Mouse (Mus musculus) c-Kit-positive CD71-positive TER-119-positive erythroid progenitor cells, embryonic 14.5 days (primary cell): Measurements from ENCODE around the gene Fzr1.

Experiments
- DNase-seq: peaks from one replicate; pipeline ENCODE4 v3.0.0-alpha.2; 2013; ENCODE audit warnings: low spot score

Gene Fzr1

DNA sequence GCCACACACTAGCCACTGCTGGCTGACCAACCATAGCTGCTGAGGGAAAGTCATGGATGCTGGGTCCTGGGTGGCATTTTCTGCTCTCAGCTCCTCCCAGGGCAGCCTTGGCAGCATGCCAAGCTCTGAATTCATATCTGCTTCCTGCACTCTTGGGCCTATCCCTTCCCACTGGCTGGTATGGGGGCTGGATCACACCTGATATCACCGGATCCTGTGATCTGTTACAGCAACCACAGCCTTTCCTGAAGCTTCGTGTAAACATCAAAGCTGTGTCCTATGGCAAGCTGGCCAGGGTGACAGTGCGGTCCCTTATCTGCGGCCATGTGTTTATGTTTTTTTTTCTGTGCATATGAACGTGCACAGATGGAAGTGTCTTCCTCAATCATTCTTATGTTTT is 3.7 kb upstream of the Fzr1 start:
- DNase-seq: peak; percentile 98

DNA sequence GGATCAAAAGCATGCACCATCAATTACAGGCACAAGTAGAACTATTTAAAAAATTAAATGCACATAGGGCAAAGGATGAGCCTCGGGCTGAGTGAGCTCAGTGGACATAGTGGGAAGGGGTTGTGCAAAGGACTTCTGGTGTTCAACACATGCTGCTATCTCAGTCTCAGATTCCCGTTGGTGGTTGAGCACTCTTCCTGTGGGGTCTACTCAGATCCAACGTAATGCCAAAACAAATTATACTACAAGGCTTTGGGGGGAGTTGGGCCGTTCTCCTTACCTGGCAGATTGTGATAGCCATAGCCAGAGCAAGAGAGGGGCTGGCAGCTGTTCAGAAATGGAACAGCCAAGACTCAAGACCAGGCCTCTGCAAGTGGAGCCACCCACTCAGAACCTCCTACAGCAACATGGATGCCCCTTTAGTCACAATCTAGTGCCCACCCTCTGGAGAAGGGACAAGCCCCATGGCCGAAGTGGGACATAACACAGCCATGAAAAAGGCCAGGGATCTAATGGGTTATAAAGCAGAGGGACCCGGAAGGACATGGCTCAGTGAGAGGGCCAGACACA is 1.6 kb upstream of the Fzr1 start:
- no peak for DNase-seq

DNA sequence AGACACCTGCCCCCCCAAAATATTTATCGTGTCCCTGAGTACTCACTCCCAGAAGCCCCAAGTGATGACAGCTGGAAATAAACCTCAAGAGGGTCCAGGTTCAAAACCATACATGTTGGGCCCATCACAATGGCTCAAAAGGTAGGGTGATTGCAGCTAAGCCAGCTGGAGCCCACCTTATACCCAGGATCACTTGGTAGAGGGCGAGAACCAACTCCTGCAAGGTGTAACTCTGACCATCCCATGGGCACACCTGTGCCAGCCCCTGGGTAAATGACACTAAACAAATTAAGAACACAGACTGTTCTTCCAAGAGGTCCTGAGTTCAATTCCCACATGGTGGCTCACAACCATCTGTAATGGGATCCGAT is 852 bp upstream of the Fzr1 start:
- DNase-seq: no peak

DNA sequence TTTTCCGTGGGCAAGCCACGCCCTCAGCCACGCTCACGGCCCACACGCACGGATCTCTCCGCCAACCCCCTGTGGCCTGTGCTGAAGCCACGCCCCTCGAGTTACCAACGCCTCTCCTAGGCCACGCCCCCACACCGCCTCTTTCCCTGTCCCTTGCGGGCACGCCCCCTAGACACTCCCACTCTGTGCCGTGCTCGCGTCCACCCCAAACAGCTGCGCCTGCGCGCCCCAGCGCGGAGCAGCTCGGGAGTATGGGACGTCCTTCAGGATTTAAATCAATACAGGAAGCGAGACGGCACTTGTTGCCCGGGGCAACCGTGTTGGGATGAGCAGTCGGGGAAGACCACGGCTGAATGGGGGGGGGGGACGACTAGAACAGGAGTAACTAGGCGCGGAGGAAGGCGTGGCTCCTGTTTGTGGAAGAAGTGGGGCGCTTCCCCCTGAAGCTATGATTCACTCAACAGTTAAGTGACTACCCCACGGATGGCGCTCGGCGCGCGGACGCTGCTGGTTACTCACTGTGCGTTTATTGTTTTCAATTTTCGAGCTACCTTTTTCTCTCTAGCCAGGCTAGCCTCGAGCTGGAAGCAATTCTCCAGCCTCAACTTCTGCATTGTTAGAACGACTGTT is 352 bp upstream of the Fzr1 start:
- peak; percentile 100 for DNase-seq

DNA sequence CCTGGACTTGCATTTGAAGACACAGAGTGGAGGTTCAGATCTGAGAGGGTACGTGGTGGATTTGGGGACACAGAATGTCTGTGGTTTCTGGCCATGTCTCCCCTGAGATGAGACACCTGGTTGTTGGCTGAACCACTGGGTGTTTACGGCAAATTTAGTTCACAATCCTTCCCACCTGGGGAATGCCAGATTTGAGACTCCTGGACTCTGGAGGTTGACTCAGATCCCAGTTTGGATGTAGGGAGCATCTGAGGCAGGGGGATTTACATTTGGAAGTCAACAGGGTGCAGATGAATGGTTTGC is 1.0 kb downstream of the Fzr1 start:
- no peak for DNase-seq

DNA sequence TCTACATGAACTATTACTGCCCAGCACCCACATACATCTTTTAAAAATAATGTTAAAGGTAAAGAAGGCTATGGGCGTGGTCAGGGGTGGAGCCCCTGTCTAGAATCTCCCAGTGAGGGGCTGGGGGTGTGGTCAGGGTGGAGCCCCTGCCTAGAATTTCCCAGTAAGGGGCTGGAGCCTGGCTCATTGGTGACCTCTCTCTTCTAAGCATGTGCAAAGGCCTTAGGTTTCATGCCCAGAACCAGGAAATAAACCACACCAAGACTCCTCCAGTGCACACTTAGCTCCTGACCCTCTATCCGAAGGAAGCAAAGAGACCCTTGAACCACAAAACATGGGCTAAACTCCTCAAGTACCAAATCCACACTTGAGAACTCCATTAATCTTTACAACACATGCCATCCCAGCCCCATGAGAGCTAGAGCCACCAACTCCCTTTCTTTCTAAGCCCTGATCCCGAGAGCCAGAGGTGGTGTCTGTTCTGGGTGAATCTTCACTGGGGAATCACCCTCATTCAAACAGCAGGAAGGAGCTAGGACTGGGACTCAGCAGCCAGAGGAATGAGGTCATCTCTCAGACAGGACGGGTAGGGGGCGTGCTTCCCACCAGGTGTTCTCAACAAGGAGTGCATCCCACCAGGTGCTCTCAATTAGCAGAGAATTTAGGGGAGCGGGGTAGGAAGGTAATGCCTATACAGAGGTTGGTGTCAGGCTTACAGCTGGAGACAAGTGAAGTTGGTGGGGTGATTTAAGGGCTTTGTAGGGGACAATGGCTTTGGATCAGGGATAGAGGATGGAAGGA is 1.6 kb downstream of the Fzr1 start:
- peak; percentile 73 for DNase-seq

DNA sequence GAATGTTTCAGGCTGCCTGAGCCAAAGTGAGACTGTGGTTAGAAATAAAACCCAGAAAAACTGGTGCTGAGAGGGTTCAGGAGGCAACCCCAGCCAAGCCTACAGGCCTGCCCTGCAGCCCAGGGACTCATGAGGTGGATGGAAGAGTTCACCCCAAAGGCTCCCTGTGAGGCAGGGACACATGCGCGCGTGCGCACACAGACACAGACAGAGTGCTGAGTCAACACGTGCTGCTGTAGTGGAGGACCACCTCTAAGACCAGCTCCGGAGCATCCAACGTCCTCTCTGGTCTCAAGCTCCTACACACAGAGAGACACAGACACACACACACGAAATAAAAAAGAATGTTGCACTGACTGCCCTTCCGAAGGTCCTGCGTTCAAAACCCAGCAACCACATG is 3.0 kb downstream of the Fzr1 start:
- no peak for DNase-seq

DNA sequence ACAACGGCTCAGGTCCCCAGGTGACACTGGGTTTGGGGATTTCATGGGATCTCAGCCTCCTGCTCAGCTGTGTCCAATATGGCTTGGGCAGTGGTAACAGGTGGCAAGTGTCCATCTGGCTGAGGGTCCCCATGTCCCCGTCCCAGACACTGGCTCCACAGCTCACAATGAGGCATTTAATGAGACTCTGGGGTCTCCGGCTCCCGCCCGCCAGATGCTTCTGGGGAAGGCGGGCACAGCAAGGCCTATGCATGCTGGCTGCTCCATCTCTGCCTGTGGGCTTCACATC is 11.2 kb downstream of the Fzr1 start:
- DNase-seq: no peak

DNA sequence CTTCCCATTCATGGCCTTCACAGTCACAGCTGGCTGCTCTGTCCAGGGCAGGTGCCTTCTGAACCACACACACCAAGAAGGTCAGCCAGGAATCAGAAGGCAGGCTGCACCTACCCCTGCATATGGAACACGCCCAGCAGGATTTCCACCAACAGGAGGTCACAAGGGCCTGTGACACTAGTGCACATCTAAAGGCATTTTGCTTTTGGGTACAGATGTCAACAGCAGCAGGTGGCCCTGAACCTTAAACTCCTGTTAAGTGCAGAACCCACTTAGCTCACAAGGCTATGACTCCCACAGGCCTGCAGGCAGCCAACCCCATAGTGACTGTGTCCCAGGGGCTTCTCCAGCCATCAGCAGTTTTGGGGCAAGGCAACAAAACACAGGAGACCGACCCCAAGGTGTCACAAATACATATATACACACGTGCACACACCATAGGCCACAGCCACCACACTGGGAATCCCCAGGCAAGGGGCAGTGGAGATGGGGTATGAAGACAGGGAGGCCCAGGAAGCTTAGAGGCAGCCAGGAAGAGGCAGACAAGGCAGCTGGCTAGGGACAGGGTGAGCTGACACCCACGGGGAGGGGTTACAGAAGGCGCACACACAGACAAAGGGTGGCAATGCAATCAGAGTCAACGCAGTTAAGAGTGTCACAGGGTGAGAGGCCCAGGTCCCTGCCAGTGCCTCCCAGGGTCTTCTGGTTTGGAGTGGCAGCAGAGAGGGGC is 11.7 kb downstream of the Fzr1 start:
- DNase-seq: no peak

DNA sequence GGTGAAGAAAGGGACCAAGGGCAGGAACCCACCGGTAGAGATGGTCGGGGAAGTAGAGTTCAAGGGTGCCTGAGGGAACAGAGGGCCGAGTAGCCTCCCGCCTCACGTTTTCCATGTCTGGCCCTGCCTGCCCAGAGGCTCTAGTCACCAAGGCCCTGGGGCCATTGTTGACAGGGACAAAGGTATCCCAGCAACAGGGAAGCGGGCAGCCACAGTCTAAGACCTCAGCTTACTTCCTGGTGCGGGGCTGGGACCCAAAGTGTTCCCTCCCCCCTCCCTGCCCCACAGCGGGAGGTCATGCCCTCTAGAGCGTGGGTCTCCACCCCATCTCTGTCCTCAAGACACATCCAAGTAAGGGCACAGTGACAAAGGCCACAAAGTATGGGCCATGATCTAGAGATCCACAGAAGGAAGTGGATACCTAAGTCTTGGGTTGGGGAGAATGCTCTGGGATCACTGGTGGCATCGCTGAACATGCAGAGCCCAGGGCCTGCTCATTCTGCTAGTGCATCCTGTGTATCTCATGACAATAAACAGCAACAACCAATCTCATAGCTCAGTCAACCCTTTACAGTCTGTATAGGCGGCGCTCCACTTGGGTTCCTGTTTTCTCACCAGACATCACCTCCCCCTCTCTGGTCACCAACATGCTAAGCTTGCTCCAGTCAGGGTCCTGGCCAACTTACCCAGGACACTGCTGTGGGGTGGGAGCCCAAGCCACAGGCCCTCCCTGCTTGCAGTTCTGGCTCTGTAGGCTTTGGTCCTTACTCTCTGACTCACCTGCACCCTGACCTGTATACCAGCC is 12.4 kb downstream of the Fzr1 start, which contains the start of gene 4930404N11Rik:
TSS of gene 4930404N11Rik (minus strand) at position 145 of the 805 bp plus-strand sequence.
- no peak for DNase-seq

DNA sequence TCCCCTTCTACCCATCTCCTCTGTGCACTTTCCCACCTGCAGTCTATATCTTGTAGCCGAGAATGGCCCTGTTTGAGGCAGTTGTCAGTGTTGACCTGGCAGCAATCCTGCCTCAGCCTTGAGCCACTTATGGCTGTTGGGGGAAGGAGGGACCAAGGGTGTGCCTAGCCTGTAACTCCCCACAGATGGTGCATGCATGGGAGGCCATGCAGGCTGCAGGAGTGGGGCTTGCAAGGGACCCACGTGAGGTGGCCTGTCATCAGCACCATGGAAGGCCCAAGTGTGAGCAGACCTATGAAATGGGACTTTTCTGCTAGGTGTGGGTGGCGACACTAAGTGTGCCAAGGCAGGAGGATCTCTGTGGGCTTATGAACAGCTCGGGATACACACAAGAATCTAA is 13.2 kb downstream of the Fzr1 start:
- no peak for DNase-seq

DNA sequence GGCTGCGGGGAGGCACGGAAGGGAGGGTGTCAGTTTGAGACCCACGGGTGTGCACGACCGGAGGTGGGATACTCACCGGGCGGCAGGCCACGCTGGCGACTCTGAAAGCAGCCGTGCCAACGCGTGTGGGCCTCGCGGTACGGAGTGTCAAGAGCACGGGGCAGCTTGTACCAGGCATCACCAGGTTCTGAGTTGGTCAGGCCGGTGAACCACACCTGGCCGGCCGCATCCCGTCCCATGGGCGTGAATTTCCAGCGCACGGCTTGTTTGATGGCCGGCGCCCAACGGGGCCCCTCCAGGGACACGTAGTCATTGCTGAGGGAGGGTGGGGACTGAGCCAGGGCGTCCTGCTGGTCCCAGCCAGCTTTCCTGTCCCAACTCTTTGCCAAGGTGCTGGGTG is 13.7 kb downstream of the Fzr1 start:
- DNase-seq: no peak

DNA sequence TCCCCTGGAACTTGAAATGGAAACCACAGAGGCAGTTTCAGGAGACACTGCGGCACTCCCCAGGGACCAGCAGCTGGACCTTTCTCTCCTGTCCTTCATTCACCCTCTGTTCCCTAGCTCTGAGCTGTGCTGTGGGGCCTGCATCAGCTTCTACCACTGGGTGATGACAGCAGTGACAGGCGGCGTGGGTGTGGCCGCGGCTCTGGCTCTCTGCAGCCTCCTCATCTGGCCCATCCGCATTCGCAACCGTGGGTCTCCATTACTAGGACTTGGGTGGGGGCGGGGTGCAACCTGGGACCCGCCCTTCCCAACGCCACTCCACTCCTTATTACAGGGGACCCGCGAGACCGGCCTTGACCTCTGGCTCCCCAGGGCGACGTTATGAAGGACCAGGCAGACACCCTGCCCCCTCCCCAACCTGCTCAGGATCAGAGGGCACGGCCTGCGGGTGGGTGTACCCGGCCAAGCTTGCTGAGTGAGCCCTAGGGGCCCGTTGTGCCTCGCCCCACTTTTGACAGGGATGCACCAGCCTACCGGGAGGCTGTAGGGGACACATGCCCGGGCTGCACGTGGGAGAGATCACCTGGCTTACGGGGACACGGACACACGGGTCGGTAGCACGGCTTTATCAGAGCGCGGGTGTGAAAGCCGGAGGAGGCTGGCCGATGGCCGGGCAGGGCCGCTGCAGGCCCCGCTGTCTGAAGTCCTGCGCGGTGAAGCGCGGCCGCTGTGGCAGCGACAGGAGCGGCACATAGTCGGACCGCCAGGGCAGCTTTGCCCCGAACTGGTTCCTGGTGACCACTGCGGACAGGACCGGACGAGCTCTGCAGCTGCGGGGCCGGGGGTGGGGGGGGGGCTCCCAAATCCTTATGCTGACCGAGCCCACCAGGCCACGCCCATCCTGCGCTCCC is 14.6 kb downstream of the Fzr1 start:
- DNase-seq: no peak

DNA sequence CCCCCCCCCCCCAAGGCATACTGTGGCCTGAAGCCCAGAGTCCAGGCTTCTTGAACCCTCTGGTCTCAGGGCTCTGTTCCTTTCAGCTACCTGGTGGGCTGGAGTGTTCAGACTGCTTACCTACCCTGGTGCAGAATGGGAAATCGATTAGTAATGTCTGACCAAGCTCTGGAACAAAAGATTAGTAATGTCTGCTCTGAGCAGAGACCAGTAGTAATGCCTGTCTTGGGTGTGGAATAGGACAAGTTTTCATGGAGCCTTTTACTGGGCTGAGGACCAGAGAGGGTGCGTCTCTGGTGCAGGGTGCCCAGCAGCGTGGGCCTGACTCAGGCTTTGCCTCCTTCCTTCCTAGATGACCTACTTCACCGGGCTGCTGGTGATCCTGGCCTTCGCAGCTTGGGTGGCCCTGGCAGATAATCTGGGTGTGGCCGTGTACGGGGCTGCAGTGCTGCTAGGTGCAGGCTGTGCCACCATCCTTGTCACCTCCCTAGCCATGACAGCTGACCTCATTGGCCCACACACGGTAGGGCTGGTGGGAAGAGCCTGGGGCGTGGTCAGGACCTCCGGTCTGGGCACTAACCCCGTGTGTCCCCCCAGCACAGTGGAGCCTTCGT is 15.9 kb downstream of the Fzr1 start:
- DNase-seq: peak; percentile 82

DNA sequence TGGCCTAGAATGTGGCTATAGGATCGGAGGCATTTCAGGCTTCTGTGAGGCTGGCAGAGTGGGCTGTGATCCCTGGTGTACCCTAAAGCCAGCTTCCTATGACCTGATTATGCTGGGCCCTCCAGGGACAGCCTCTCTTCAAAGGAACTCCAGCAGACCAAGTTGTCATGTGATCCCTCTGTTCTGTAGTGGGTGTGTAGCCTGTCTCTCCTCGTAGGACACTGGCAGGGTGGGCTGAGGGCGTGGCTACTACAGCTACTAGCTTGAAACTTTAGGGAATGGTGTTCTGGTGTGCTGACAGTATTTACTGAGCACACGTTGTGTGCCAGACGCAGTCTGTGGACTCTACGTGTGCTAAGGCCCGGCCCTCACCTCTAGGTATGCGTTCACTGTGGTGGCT is 17.6 kb downstream of the Fzr1 start:
- DNase-seq: no peak

DNA sequence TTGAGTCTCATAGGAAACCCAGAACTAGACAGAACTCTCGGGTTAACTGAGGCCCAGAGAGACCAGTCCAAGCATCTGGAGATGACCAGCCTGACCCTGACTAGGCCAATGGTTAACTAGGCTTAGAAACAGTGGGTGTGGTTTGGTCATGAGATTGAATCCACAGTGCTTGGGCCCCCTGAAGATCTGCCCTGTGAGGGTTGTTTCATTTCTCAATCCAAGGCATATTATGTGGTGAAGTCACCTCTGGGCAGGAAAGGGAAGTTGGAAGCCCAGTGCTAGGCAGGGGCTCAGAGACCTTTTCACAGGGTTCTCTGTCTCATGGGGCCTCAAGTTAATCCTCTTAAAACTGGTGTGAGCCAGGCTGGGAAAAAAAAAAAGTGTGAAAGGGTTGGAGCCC is 19.5 kb downstream of the Fzr1 start:
- DNase-seq: no peak

DNA sequence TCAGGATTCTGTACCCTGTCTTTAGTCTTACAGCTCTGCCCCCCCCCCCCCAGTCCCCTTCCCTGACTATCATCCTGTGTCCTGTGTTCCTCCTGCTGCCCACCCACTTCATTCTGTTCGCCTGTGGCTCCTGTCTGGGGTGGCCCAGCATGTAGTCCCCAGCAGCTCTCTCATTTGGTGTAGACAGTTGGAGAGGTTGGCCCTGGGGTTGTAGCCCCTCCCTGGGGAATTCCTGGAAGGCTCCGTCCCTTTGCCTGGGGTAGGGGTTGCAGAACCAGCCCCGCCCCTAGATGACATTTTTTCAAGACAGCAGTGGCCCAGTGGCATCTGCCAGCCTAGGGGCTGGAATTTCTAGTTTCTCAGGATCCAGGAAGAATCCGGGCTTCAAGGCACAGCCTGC is 20.1 kb downstream of the Fzr1 start:
- no peak for DNase-seq

DNA sequence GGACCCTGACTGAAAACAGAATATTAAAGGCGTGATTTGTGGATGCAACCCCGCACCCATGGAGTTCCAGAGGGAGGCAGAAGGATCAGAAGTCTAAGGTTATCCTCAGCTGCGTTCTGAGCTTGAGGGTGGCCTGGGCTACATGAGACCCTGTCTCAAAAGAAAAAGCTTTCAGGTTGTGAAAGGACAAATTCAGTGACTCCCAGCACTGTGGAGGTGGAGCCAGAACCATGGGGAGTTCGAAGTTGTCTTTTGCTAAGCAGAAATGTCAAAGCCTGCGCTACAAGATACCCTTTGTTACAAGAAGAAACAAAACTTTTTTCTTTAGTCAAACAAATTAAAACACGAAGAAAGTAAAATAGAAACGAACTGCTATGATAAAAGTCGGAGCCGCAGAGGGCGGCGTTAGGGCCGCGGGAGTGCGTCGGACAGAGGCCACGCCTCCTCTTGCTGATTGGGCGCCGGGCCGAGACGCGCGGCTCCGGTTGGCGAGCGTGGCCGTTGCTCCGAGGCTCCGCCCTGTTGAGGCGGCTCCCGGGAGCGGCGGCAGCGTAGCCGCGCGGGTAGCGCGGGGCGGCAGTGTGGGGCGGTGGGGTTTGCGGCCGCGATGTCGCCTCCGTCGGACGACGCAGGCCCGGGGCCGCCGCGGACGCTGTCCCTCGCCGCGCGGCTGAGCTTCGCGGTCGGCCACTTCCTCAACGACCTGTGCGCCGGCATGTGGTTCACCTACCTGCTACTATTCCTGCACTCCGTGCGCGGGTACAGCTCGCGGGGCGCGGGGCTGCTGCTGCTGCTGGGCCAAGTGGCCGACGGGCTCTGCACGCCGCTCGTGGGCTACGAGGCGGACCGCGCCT is 21.1 kb downstream of the Fzr1 start, which contains the start of gene Mfsd12:
TSS of gene Mfsd12 (plus strand) at position 501 of the 854 bp plus-strand sequence.
- DNase-seq: peak; percentile 87

DNA sequence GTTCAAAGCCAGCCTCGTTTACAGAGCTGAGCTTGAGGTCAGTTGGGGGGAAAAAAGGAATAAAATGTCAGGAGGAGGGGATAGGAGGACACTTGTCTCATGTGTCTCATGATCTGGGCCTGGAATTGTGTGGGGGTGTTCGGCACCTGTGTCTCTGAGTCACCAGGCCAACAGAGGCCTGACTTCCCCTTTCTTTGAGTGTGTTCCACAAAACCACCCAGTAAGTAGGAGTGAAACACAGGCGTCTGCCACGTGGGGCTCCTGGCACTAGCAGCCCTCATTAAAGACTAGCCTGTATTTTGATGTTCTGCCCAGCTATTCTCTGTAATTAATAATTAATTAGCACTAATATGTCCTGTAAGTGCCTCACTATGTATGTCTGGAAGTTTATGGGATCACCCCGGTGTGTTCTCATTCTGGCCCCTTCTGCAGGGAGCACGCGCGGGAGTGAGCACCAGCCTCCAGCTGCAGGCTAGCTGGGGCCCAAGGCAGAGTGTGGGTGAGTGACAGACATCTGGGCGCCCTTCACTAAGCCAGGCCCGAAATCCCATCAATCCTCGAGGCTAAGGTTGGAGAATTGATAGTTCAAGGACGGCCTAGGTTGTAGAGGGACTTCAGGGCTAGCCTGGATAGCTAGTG is 21.8 kb downstream of the Fzr1 start:
- DNase-seq: no peak
